Mouse (Mus musculus) heart, embryonic 11.5 days (tissue): ENCODE results near the gene Pparg. TPM values are rescaled to one million over a fixed set of nuclear protein-coding genes. Genes with fewer than 3 reads are reported as not detected.

Experiments
- ATAC-seq: fragments of 200-750 bp; cut with Nextera tagmentation; replicated peaks from 2 replicates; pipeline ENCODE4 v1.8.0; 2017; ENCODE audit warnings: moderate library complexity; ENCODE audit not compliant: insufficient number of reproducible peaks, low FRiP score, low TSS enrichment
- H3K27ac ChIP-seq: fragments of 300-500 bp; sonication (generic); 2 replicates; pipeline ENCODE4 v1.5.1; 2014; ENCODE audit warnings: mild to moderate bottlenecking, low read depth, low read length
- H3K27me3 ChIP-seq: fragments of 300-500 bp; sonication (generic); 2 replicates; pipeline ENCODE4 v1.6.1; 2014; ENCODE audit warnings: mild to moderate bottlenecking, low read length, mixed read lengths; ENCODE audit not compliant: control insufficient read depth, insufficient read depth
- H3K36me3 ChIP-seq: fragments of 300-500 bp; sonication (generic); 2 replicates; pipeline ENCODE4 v1.6.1; 2014; ENCODE audit warnings: mild to moderate bottlenecking, low read length, moderate library complexity, mixed read lengths; ENCODE audit not compliant: control insufficient read depth, insufficient read depth
- H3K4me1 ChIP-seq: fragments of 300-500 bp; sonication (generic); 2 replicates; pipeline ENCODE4 v1.6.1; 2014; ENCODE audit warnings: low read length; ENCODE audit not compliant: control insufficient read depth, insufficient read depth
- H3K4me2 ChIP-seq: fragments of 300-500 bp; sonication (generic); 2 replicates; pipeline ENCODE4 v1.6.1; 2014; ENCODE audit warnings: mild to moderate bottlenecking, moderate library complexity
- H3K4me3 ChIP-seq: fragments of 300-500 bp; sonication (generic); 2 replicates; pipeline ENCODE4 v1.5.1; 2014; ENCODE audit warnings: low read depth, low read length
- H3K9ac ChIP-seq: fragments of 300-500 bp; sonication (generic); 2 replicates; pipeline ENCODE4 v1.6.1; 2014; ENCODE audit warnings: mild to moderate bottlenecking, low read depth, low read length, moderate library complexity
- H3K9me3 ChIP-seq: fragments of 300-500 bp; sonication (generic); replicated peaks from 2 replicates; pipeline ENCODE4 v1.6.1; 2016; ENCODE audit warnings: low read length; ENCODE audit not compliant: control insufficient read depth
- WGBS: fragments of 180-500 bp; shearing (Covaris S2); extraction: QIAGEN DNeasy Blood & Tissue Kit; methylation state at CpG from one replicate; pipeline ENCODE4 v1.1.7; 2014; ENCODE audit not compliant: insufficient replicate concordance; 5-methylcytosine and 5-hydroxymethylcytosine counted together
- polyA plus RNA-seq: library from polyadenylated mRNA; unstranded; fragments of >200 nt; fragmentation: Nextera tagmentation; extraction: Ambion mirVana; gene quantifications from 2 replicates; pipeline ENCODE4 v1.2.1, GENCODE M21; 2014

Pparg gene
- polyA plus RNA-seq, 1 experiment from 2014 or later: 1.3 TPM

DNA sequence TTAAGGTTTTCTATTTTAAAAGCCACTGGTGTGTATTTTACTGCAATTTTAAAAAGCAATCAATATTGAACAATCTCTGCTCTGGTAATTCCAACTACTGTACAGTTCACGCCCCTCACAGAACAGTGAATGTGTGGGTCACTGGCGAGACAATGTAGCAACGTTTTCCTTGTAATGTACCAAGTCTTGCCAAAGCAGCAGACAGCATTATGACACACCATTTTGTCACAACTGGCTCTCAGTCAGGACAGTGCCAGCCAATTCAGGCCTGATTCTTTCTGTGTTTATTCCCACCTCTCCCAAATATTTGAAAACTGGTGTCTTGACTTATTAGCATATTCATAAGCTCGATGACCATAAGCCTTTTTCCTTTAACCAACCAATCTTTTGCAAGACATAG lies 60.9 kb downstream of the Pparg start:
- WGBS: 79% methylated on average over 4 of the region's 4 CpGs
- Histone ChIP-seq H3K9me3 (no peaks in the 10 kb centered on the region), H3K27ac (no peak overlapping the region), H3K27me3 (no peaks in the 10 kb centered on the region), H3K9ac (no peak overlapping the region), H3K4me2 (no peak overlapping the region), H3K4me1 (no peaks in the 10 kb centered on the region), H3K4me3 (no peak overlapping the region), H3K36me3 (no peaks in the 10 kb centered on the region)
- no peak for ATAC-seq

DNA sequence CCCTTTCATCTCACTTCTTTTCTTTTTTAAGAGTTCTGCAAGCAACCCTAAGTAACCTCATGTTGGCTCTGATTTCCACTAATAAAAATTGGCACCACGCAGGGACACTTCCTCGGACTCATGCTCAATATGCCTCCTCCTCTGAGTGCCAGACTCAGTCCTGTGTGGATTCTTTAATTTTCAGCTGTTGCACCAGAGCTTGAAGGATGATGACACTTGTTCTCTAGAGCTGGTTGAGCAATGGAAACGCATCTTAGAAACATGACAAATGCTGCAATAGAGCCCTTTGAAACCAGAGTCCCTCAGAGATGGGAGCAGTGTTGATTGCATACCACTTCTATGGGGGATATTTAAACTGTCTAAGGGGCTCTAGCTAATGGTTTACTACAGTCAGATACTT lies 63.7 kb downstream of the Pparg start:
- H3K36me3 ChIP-seq: no peaks in the 10 kb centered on the region

DNA sequence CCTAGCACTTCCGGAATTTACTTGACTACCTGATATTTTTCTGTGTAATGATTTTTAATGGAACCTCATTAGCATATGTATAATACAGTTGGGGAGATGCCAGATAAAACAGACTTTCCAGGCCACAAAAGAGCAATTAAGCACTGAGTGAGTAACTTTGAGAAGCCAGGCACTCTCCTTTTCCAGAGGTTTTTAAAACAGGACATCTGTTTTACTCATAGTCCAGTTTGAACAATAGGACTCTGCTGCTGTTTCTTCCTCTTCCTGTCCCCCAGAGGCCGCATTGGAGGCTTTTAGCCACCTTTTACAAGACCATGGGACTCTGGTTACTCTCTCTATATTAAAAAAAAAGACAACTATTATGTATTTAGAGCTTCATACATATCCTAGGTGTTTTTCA lies 72.0 kb downstream of the Pparg start:
- Histone ChIP-seq H3K4me3 (no peak overlapping the region), H3K9me3 (no peaks in the 10 kb centered on the region), H3K27ac (no peak overlapping the region), H3K36me3 (no peaks in the 10 kb centered on the region), H3K4me1 (no peaks in the 10 kb centered on the region), H3K9ac (no peak overlapping the region), H3K4me2 (no peak overlapping the region), H3K27me3 (no peaks in the 10 kb centered on the region)
- no peak for ATAC-seq
- 49% methylated on average over 2 of the region's 2 CpGs for whole genome bisulfite sequencing

More for the DNA sequence above, 63.7 kb downstream of the Pparg start:
- no peak overlapping the region for H3K27ac ChIP-seq
- H3K4me1 ChIP-seq: no peaks in the 10 kb centered on the region
- H3K4me2 ChIP-seq: no peak overlapping the region
- H3K27me3 ChIP-seq: no peaks in the 10 kb centered on the region
- H3K9ac ChIP-seq: no peak overlapping the region
- no peaks in the 10 kb centered on the region for H3K9me3 ChIP-seq
- WGBS: 79% methylated on average over 3 of the region's 3 CpGs
- no peak for ATAC-seq
- no peak overlapping the region for H3K4me3 ChIP-seq

DNA sequence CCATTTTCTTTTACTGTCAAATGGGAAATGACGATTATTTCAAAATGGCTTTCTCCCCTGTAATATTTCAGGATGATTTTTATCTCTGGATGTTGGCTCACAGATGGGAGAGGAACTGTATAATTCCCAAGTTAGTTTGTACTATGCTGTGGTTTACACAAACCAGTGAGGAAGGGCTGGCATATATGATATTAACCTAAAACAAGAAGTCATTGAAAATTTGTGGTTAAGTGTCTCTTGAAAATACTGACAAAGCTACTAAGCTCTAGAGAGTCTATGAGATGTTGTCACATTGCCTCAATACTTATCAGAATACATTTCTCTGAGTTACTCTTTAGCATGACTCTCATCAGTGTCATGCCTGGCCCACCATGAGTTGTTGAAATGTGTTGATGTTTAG lies 73.3 kb downstream of the Pparg start:
- H3K27ac ChIP-seq: no peak overlapping the region
- H3K27me3 ChIP-seq: no peaks in the 10 kb centered on the region
- ATAC-seq: no peak
- H3K9me3 ChIP-seq: no peaks in the 10 kb centered on the region
- WGBS: 73% methylated on average over 1 of the region's 1 CpGs
- H3K4me1 ChIP-seq: no peaks in the 10 kb centered on the region
- no peak overlapping the region for H3K9ac ChIP-seq
- H3K4me2 ChIP-seq: no peak overlapping the region
- H3K4me3 ChIP-seq: no peak overlapping the region
- H3K36me3 ChIP-seq: no peaks in the 10 kb centered on the region

DNA sequence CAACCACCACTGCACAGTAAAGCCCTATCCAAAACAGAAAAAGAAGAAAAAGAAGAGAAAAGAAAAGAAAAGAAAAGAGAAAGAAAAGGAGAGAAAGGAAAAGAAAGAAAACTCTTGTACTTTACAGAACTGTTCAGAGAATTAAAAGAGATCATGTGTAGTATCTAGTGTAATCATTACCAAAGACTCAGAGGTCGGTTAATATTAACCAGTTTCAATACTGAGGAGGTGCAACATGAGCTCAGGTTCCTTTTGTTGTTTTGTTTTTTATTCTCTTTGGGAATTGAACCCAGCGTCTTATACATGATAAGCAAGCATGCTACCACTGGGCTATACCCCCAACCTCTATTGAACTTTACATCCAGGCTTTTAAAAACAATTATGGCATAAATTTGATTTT lies 74.1 kb downstream of the Pparg start:
- Histone ChIP-seq H3K9ac (no peak overlapping the region), H3K36me3 (no peaks in the 10 kb centered on the region), H3K27ac (no peak overlapping the region), H3K4me2 (no peak overlapping the region), H3K9me3 (no peaks in the 10 kb centered on the region), H3K4me3 (no peak overlapping the region), H3K27me3 (no peaks in the 10 kb centered on the region), H3K4me1 (no peaks in the 10 kb centered on the region)
- no peak for ATAC-seq
- 72% methylated on average over 2 of the region's 2 CpGs for WGBS

DNA sequence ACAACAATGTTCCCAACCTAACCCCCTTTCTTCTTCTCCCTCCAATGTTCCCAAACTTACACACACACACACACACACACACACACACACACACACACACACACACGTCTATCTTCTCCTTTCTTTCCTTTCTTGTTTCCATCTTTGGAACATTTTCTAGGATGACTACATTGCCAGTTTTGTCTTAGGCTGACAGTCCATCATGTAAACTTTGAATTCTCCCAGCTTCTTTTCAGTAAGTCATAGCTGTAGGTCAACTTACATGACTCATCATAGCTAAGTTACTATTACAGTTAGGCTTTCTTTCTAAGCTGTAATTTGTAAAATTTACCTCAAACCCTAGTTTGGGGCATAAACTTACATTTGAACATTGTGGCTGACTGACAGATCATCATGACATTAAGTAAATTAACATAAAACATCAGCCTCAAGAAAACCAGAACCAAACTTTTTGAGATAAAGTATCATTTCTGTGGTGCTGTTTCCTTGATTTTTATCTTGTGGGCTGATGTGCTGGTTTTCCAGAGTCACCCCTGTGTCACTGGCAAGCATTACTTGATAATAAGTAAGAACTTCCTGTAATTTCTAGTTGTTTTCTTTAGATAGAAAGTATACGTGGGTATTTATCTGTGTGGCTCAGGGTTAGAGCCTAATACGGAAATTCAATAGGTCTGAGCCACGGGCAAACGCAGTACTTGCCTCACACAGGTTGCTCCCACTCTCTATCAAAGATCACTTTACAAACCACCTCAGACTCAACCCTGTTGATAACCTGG lies 79.7 kb downstream of the Pparg start:
- ATAC-seq: no peak
- WGBS: 56% methylated on average over 5 of the region's 5 CpGs

DNA sequence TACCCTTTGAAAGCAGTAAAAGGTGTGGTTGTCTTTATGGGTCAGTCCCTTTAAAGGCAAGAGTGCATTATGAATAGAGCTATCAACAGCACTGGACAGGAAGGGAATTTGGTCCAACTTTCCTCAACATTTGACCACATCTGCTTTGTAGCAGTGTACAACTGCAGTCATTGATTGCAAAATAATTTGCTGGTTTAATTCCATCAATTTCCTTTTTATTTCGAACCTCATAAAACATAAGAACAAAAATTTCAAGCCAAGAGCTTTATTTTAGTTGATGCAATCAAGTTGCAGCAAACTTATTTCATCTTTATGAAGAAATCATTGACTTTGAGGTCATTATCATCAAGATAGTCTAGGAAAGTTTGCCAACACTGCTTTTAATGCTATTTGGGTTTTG lies 91.8 kb downstream of the Pparg start:
- no peaks in the 10 kb centered on the region for H3K27me3 ChIP-seq
- H3K9me3 ChIP-seq: no peaks in the 10 kb centered on the region
- no peak overlapping the region for H3K4me3 ChIP-seq
- no peak overlapping the region for H3K4me2 ChIP-seq
- H3K9ac ChIP-seq: no peak overlapping the region
- no peaks in the 10 kb centered on the region for H3K4me1 ChIP-seq
- no peaks in the 10 kb centered on the region for H3K36me3 ChIP-seq
- no peak for ATAC-seq
- H3K27ac ChIP-seq: no peak overlapping the region
- 65% methylated on average over 1 of the region's 1 CpGs for WGBS

More for the DNA sequence above, 79.7 kb downstream of the Pparg start:
- no peaks in the 10 kb centered on the region for H3K36me3 ChIP-seq
- no peaks in the 10 kb centered on the region for H3K4me1 ChIP-seq
- H3K9me3 ChIP-seq: no peaks in the 10 kb centered on the region
- H3K27ac ChIP-seq: no peak overlapping the region
- H3K27me3 ChIP-seq: no peaks in the 10 kb centered on the region
- no peak overlapping the region for H3K9ac ChIP-seq
- H3K4me3 ChIP-seq: no peak overlapping the region
- H3K4me2 ChIP-seq: no peak overlapping the region

DNA sequence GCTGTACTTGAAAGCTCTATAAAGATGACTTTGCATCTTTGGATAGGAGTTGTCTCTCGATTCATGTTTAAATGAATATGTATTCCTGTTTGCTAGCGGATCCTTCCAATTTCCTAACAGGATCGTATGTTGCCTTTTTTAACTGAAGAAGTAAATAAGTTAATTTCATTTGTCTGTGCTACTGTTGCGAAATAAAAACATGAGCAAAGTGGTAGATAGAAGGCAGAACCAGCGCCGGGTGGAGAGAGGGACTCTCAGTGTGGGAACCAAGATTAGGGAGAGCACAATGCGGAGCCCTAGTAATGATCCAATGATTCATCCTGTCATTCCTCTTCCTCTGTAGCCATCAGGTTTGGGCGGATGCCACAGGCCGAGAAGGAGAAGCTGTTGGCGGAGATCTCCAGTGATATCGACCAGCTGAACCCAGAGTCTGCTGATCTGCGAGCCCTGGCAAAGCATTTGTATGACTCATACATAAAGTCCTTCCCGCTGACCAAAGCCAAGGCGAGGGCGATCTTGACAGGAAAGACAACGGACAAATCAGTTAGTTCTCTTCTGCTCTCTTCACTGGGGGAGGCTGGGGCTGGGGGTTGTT lies 102.1 kb downstream of the Pparg start:
- Histone ChIP-seq H3K27ac (no peak overlapping the region), H3K9me3 (no peaks in the 10 kb centered on the region), H3K4me3 (no peak overlapping the region), H3K9ac (no peak overlapping the region), H3K4me1 (no peaks in the 10 kb centered on the region), H3K36me3 (no peaks in the 10 kb centered on the region), H3K4me2 (no peak overlapping the region), H3K27me3 (no peaks in the 10 kb centered on the region)
- 66% methylated on average over 16 of the region's 16 CpGs for WGBS
- ATAC-seq: no peak

DNA sequence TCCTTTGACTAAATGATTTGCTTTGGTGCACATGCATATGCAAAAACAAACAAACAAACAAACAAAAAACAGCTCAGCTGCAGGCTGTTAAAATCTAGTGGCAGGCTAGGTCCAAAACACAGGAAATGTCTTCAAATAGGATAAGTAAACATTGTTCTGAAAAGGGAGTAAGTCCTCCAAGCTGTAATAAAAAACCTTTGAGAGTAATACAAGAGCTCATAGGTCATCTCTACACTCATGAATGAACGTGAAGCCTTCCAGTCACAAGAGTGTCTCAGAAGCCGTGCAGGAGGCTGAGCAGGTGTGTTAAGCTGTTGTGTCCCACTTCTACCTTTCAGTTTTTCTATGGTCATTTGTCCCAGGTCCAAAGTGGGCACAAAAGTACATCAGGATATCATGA lies 102.6 kb downstream of the Pparg start:
- H3K4me3 ChIP-seq: no peak overlapping the region
- H3K9me3 ChIP-seq: no peaks in the 10 kb centered on the region
- no peaks in the 10 kb centered on the region for H3K36me3 ChIP-seq
- H3K9ac ChIP-seq: no peak overlapping the region
- H3K27me3 ChIP-seq: no peaks in the 10 kb centered on the region
- WGBS: 72% methylated on average over 2 of the region's 2 CpGs
- no peak for ATAC-seq
- H3K4me2 ChIP-seq: no peak overlapping the region
- no peak overlapping the region for H3K27ac ChIP-seq
- no peaks in the 10 kb centered on the region for H3K4me1 ChIP-seq
